ENCODE assay signal across 12 mouse cellular contexts in genomic region chr10:111273463-111274088, GRCm38 (mm10). TPM values are rescaled to one million over a fixed set of nuclear protein-coding genes. Genes with fewer than 3 reads are reported as not detected.
DNase-seq lines count a peak whose midpoint lies in the region; ATAC-seq and TF ChIP-seq lines count a peak whose summit lies in the region.
"Had no signal": no experiment of that assay in that cellular context is flagged by ENCODE, and none has a peak within 500 bp of the region (broad histone marks: within the 10 kb centered on the region; RNA-seq: fewer than 3 reads in every experiment).

No protein-coding gene starts in this region.

- peaks cover 21% of the 10 kb centered on the region for H3K4me1 ChIP-seq in heart, embryonic 15.5 days (replicated peaks)
- H3K4me1 ChIP-seq in lung, adult 2 months (ENCODE audit: control insufficient read depth, insufficient read depth, low read length): no peaks in the 10 kb centered on the region; the same call in 1 of the 2 replicates
- no peaks in the 10 kb centered on the region for H3K4me1 ChIP-seq in midbrain, embryonic 14.5 days (ENCODE audit: control insufficient read depth, insufficient read depth, low read length)

- peaks cover 62% of the 10 kb centered on the region for H3K36me3 ChIP-seq in heart, embryonic 15.5 days
- H3K36me3 ChIP-seq in midbrain, embryonic 14.5 days (ENCODE audit: control insufficient read depth, insufficient read depth, low read length): peaks cover 58% of the 10 kb centered on the region

- no peak overlapping the region for H3K4me2 ChIP-seq in heart, embryonic 15.5 days
- H3K4me2 ChIP-seq in midbrain, embryonic 14.5 days (ENCODE audit: low read length): no peak overlapping the region

- TF ChIP-seq POLR2A in lung, adult 2 months (IDR thresholded peaks at IDR 0.05; ENCODE audit: borderline replicate concordance, extremely low read depth, low read depth, low read length): no peak

- no peak for TF ChIP-seq CTCF in lung, adult 2 months (IDR thresholded peaks at IDR 0.05; ENCODE audit: insufficient read depth, low read length)

- no peak overlapping the region for H3K9ac ChIP-seq in heart, embryonic 15.5 days
- H3K9ac ChIP-seq in midbrain, embryonic 14.5 days (replicated peaks; ENCODE audit: low read length): no peak overlapping the region
- H3K9ac ChIP-seq: liver, postnatal 0 days had no signal

- peak; percentile 60 for ATAC-seq in heart, embryonic 15.5 days (replicated peaks; ENCODE audit: insufficient number of reproducible peaks, insufficient read depth, low FRiP score, low read depth)
- ATAC-seq in midbrain, embryonic 14.5 days (ENCODE audit: low FRiP score, low TSS enrichment): no peak
- ATAC-seq in cerebellum, adult (ENCODE audit: insufficient number of reproducible peaks, low FRiP score, low TSS enrichment): no peak
- ATAC-seq: intestine, embryonic 16.5 days; liver, postnatal 0 days had no signal

- no peak overlapping the region for H3K4me3 ChIP-seq in heart, embryonic 15.5 days
- H3K4me3 ChIP-seq in lung, adult 2 months (replicated peaks; ENCODE audit: extremely low read depth, low read depth, low read length): no peak overlapping the region
- no peak overlapping the region for H3K4me3 ChIP-seq in midbrain, embryonic 14.5 days (replicated peaks; ENCODE audit: low read depth, low read length)

- intact Hi-C loops in heart, postnatal 14 days (cut with DNase I): loop anchor here (5.0 kb wide), 1 partner anchor 46 kb away; no protein-coding TSS in a partner anchor

- peak overlapping the region; percentile 58 for H3K27ac ChIP-seq in heart, embryonic 15.5 days
- no peak overlapping the region for H3K27ac ChIP-seq in midbrain, embryonic 14.5 days (replicated peaks; ENCODE audit: low read depth, low read length)

- no peaks in the 10 kb centered on the region for H3K9me3 ChIP-seq in heart, embryonic 15.5 days (replicated peaks)
- H3K9me3 ChIP-seq in midbrain, embryonic 14.5 days (ENCODE audit: control insufficient read depth, low read length): no peaks in the 10 kb centered on the region

- 59% methylated on average over 5 of the region's 5 CpGs for WGBS in heart, embryonic 15.5 days
- WGBS in lung, adult 2 months: 54% methylated on average over 5 of the region's 5 CpGs
- 22% methylated on average over 5 of the region's 5 CpGs for WGBS in midbrain, embryonic 14.5 days

- H3K27me3 ChIP-seq in heart, embryonic 15.5 days: no peaks in the 10 kb centered on the region
- H3K27me3 ChIP-seq in midbrain, embryonic 14.5 days (ENCODE audit: control insufficient read depth, insufficient read depth, low read length): no peaks in the 10 kb centered on the region

- DNase-seq in heart, postnatal 14 days: no peak
- peak; percentile 5 for DNase-seq in lung, postnatal 36 days
- DNase-seq in lung, adult 2 months: no peak
- DNase-seq in embryo, embryonic 11 days: peak; percentile 43
- DNase-seq in midbrain, embryonic 14.5 days: peak; percentile 38
- DNase-seq: cerebellum, postnatal 14 days; left cerebral cortex, postnatal 4 days; liver, postnatal 0 days; right cerebral cortex, postnatal 25 days had no signal

RNA-seq across cellular contexts. Expression of gene Bbs10, which starts 24.9 kb away (rescaled TPM):
- 3.4 and 3.6 TPM in 2 replicates for polyA plus RNA-seq in heart, embryonic 15.5 days (2015; fragmentation: Nextera tagmentation; extraction: Ambion mirVana)
- 1 to 10 TPM; 3.1 to 3.2 TPM for total RNA-seq in heart, postnatal 14 days (2021)
- polyA plus RNA-seq in lung, adult 2 months (2012; rRNA removed): 0.81 and 1.3 TPM in 2 replicates
- polyA plus RNA-seq in midbrain, embryonic 14.5 days (2014; fragmentation: Nextera tagmentation; extraction: Ambion mirVana): 5.8 and 6.6 TPM in 2 replicates

Comparison
In these comparisons a context has a peak if more than half of its experiments do, and no peak if none do; other contexts are left out.
1. DNase-seq: peak in lung, postnatal 36 days (single experiment), embryo, embryonic 11 days (single experiment) and midbrain, embryonic 14.5 days (single experiment); none in heart, postnatal 14 days (0 of 2) and lung, adult 2 months (single experiment).